Mouse (Mus musculus) left cerebral cortex, adult 11 months (tissue): Measurements from ENCODE around the gene Filip1l.

Experiments
- DNase-seq: peaks from one replicate; pipeline ENCODE4 v3.0.0; 2022; ENCODE audit warnings: low spot score

Filip1l gene

DNA sequence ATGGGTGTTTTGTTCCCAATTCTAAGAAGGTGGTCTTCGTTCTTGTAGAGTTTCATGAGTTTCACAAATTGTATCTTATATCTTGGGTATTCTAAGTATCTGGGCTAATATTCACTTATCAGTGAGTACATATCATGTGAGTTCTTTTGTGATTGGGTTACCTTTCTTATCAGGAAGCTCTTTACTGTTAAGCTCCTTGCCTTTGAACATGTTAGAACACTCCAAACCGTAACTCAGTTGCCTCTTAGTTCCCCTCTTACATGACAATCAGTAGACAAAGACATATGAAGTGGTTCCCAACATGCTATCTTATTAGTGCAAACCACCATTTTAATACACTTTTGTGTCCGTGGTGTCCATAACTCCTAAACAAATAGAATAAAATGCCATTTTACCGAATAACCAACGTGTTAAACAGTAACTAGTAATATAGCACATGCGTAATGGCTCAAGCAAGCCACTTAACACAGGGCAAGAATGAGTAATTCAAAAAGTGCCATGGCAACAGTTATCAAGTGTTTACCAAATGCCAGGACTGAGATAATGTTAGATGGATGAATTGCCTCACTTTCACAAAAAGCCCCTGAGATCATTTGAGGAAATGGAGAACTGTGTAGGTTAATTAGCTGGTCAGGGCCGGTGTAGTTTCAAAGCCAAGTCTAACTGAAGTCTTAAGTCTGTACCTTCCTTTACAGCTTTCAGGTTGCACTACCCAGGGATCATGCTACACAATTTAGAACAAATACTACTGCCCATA lies 215.9 kb downstream of the Filip1l start:
- DNase-seq: no peak

DNA sequence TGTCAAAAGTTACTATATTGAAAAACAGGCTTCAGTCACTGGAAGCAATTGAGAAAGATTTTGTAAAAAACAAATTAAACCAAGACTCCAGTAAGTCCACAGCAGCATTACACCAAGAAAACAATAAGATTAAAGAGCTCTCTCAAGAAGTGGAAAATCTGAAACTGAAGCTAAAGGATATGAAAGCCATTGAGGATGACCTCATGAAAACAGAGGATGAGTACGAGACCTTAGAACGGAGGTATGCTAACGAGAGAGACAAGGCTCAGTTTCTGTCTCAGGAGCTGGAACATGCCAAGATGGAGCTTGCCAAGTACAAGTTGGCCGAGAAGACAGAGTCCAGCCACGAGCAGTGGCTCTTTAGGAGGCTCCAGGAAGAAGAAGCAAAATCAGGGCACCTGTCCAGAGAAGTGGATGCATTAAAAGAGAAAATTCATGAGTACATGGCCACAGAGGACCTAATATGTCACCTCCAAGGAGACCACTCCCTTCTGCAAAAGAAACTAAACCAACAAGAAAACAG lies 218.0 kb downstream of the Filip1l start:
- DNase-seq: no peak

DNA sequence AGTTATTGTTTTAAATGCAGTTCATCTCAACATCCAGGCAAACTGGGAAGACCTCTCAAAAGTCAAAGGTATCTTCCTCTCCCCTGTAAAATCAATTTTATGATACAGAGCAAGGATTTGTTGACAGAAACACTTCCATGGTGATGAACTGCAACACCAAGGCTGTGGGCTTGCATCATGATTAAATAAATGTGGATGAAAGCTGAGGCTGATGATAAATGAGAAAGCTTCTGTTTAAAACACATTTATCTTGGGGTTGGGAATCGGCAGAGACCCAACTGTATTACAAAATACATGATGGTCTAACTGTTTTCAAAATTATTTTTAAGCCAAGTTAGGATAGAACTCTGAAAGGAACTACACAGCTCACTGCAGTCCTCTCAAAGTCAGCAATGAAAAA lies 220.9 kb downstream of the Filip1l start:
- no peak for DNase-seq

DNA sequence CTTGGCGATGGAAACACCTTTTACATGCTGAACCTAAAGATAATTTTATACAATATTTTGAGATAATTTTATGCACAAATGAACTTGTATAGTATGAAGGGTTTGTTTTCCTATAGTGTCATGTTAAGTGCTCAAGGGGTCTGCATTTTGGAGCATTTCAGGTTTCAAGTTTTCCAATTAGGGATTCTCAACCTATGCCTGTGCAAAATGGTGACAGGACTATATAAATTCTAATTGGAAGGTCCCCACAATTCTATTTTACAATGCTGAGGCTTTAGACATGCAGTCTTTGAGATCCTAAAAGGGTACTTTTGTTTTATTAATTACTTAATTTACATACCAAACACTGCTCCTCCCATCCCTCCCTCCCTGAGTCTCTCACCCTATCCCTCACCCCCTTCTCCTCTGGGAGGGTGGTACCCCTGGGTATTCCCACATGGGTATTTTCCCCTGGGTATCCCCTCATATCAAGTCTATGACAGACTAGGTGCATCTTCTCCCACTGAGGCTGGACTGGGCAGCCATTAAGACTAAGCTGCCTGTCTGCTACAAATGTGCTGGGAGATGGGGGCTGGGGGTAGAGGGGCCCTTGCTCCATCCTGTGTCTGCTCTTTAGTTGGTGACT lies 223.0 kb downstream of the Filip1l start:
- no peak for DNase-seq

DNA sequence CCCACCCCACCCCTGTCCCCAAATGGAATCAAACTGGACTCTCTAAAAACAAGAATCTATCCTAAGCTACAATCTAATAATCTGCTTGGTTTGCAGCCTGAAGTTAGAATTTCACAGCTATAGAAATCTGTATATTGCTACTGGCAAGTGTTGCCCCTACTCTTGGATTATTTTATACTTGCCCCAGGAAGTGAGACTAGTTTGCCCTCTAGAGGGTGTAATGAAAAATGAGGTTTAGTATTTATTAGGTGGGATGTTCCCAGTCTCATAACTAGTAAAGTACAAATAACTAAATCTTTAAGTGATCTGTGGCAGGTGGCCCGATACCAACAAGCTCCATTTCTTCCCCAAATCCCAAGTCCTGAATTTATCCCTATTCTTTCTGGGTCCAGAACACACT lies 224.6 kb downstream of the Filip1l start:
- no peak for DNase-seq

DNA sequence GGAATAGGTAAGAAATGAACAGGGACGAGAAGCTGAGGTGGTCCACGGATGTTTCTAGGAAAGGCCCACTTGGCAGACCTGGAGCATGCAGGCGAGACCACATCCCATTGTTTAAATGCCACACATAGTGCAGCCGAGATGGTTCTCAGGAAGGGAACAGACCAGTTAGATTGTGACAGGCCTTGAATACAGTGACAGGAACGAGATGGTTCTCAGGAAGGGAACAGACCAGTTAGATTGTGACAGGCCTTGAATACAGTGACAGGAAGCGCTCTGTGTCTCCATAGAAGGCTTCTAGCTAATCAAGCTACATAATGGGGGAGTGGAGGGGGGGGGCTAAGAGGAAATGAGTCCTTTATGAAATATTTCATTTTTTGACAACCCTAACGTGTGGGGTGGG lies 227.1 kb downstream of the Filip1l start:
- no peak for DNase-seq

DNA sequence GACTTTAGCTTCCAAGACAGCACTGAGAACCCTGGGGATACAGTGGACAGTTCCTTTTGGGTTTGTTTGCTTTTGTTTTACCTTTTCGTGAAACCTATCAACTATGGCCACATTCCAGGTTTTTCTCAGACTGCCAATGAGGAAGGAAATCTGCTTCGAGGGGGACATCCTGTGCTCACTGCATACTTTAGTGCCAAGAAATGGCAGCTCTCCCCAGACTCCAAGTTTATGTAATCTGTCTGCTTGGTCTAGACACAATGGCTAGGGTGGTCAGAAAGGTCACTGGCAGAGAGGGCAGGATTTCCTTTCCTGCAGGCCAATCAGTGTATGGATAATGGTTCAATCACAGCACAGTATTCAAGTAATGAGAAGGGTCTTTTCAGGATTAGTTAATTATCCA lies 229.1 kb downstream of the Filip1l start:
- no peak for DNase-seq

DNA sequence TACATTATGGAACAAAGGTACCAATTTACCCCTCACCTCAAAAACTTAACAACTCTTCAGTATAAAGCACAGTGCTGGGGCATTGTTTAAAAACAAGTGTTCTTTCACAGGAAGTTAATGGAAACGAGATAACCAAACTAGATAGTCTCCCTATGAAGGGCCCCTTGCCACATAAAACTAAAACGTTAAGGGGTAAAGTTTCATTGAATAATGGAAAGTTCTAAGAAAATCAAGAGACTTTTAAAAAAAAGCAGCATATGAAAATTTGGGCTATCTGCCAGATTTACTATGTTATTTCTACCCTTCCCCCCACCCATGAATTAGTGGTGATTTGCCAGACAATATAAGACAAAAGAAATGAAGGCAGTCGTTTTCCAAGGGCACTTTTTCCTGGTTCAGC lies 232.3 kb downstream of the Filip1l start:
- DNase-seq: no peak

DNA sequence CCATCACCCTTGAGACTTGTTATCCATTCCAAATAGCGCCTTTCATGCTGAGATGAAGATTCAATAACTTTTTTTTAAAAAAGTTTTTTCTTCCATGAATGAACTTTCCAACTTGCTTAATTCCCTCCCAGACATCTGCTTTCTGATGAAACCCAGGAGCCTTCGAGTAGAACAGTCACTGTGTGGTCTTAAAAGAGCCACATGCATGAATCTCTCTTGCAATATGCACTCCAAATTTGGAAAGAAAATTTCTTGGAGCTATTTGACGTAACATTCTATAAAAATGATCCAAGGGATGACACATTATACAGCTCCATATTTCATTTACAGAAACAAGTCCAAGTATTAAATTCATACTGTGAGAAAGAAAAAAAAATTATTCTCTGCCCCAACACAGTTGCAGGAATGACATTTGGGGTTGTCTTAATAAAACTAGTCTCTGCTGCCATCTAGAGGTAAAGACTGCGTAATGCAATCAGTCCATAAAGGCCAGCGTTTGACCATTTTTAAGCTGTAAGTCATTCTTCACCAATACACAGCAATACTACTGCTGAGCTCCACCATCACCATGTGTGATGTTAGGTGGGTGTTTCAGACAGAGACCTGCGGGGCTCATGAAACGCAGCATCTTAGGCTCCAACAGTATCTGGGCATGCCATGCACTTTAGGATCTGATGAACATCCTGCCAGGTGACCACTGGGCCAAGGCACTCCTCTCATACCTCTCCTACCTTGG lies 240.7 kb downstream of the Filip1l start:
- DNase-seq: peak; percentile 33

DNA sequence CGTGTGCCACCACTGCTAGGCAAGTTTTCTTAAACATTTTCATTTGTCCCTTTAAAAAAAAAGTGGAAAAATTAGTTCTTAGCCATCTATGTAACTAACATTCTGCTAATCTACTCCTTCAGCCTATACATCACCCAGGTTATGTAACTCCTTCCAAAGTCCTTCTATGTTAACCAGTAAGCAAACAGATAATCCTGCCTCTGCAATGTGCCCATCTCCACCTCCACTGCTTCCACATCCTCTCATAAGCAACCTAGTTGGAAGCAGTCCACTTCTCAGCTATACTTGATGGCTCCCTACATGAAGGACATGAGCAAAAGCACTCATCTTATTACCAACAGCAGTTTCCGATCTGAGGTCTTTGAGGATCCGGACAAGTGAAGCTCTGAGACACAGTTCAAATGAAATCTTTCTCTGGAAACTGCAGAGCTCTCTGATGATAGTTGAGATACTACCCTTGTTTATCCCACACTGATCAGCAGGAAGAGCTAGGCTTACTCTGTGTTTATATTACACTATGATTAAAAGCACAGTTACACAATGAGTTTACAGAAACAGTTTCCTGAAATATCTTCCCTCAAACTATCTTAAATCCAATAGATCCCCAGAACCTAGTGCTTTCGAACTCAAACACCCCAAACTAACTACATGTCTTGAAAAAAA lies 244.5 kb downstream of the Filip1l start:
- DNase-seq: no peak

DNA sequence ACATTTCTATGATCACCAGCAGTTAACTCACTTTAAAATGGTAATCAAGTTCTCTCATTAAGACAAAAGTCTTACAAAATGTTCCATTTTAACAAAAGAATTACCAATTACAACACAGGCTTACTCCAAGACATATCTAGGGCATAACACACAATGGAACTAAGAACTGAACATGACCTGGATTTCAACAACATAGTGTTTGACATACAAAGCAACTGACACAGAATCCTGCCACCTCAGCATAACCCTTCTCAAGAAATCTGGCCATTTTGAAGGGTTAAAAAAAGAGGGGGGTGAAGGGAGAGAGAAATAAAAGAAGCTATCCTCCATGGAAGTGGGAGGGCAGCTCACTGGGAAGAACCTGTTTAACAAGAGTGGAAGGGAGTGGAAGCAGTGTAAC lies 248.1 kb downstream of the Filip1l start:
- DNase-seq: no peak

DNA sequence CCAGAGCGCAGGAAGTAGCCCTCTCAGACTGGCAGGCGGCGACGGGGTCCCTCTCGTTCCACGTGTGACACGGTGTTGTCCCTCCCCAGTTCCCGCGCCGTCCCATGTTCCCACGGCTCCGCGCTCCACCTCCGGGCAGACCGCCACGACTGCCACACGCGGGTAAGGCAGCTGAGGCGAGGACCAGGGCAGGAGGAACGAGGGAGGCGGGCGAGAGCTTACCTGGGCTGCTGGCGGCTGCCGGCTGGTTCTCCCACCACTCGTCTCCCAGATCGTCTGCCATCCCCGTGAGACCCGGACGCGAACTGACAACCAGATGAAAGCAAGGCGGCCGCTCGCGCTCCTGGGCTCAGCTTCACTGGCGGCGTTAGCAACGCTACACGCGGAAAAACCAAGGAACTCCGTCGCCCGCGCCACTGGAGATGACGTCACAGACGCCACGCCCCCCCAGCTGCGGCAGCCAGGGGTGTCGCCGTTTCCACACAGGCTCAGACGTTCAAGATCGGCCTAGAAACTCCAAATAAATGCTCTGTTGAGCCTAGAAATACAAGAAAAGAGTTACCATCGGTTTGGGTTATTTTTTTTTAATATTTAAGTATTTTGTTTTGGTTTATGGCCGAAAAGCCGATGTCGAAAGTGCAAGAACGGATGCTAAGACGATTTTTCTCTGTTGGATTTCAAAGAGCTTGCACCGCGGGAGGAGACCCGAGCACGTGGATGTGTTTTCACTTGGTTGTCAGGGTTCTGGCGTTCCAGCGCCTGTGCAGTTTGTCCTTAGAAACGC lies 253.7 kb downstream of the Filip1l start, which contains the start of gene Cmss1:
TSS of gene Cmss1 (minus strand) at position 421 of the 784 bp plus-strand sequence.
- peak; percentile 57 for DNase-seq

DNA sequence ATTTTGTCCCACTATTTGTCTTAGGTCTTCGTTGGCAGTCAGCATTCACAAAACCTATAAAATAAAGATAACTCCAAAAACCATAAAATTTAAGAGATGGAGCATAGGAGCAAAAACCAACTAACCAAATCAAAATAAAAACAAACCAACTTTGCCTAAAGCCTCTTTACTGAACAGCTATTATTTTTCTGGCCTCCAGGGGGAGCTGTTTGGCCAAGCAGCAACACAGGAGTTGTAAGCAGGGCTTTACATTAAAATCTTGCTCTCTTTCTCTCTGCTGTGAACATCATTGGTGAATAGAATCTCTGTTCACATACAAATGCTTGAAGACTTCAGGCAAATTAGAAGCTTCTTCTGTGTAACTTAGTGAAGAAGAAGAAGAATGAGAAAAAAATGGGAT lies 258.9 kb downstream of the Filip1l start:
- DNase-seq: no peak
